ENCODE assay signal across 23 mouse cellular contexts in the genomic region with DNA sequence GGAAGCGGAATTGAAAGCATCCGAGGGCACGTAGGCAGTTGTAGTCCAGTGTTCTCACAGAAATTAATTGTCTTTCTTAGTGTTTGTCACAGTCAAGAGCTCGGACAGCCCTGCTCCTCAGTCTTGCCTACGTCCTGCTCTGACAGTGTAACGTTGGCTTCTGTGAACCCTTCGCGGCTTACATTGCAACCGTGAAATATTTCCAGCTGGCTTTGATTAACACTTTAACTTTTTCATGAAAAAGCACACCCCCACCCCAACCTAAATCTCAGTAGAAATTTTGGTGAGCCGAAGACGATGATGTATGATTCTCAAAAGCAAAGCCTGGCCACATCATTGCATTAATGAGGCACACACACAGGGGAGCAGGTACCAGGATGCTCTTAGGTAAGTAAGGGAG. TPM values are rescaled to one million over a fixed set of nuclear protein-coding genes. Genes with fewer than 3 reads are reported as not detected.
DNase-seq lines count a peak whose midpoint lies in the region; ATAC-seq and TF ChIP-seq lines count a peak whose summit lies in the region.
"Had no signal": no experiment of that assay in that cellular context is flagged by ENCODE, and none has a peak within 500 bp of the region (broad histone marks: within the 10 kb centered on the region; RNA-seq: fewer than 3 reads in every experiment).

No protein-coding gene starts in this region.

- intact Hi-C loops in heart, adult 2 months (cut with DNase I), result no loop called here

- no peak overlapping the region for H3K27ac ChIP-seq in heart, adult 2 months
- no peak overlapping the region for H3K27ac ChIP-seq in hindbrain, embryonic 16.5 days (ENCODE audit: low read depth, low read length)
- H3K27ac ChIP-seq: embryonic facial prominence, embryonic 12.5 days; embryonic facial prominence, embryonic 15.5 days; forebrain, embryonic 12.5 days; hindbrain, embryonic 12.5 days; hindbrain, embryonic 15.5 days; intestine, embryonic 15.5 days had no signal

- no peak for TF ChIP-seq POLR2A in heart, adult 2 months (IDR thresholded peaks at IDR 0.05; ENCODE audit: insufficient read depth, low read depth, low read length)
- no peak for TF ChIP-seq POLR2A in myocyte (IDR thresholded peaks at IDR 0.05; ENCODE audit: insufficient read length, low read depth)

- H3K9ac ChIP-seq in heart, adult 2 months (ENCODE audit: low read depth, low read length), result no peak overlapping the region
- H3K9ac ChIP-seq in hindbrain, embryonic 16.5 days (ENCODE audit: low read depth, low read length), result no peak overlapping the region
- H3K9ac ChIP-seq: embryonic facial prominence, embryonic 12.5 days; embryonic facial prominence, embryonic 15.5 days; forebrain, embryonic 12.5 days; hindbrain, embryonic 12.5 days; hindbrain, embryonic 15.5 days; intestine, embryonic 15.5 days had no signal

- DNase-seq in heart, adult 11 months, result peak; percentile 60
- DNase-seq in heart, adult 2 months, result no peak
- peak; percentile 79 for DNase-seq in 3T3-L1 (ENCODE audit: low read depth, low spot score)
- peak; percentile 76 for DNase-seq in NIH3T3 (ENCODE audit: low read depth)
- DNase-seq: adrenal gland, postnatal 10 days; adrenal gland, postnatal 36 days; cerebellum, adult 18-20 months; cerebellum, adult 9-10 months; cerebellum, postnatal 14 days; gastrocnemius, postnatal 25 days; kidney, adult 11 months had no signal

- H3K4me1 ChIP-seq in heart, adult 2 months (ENCODE audit: control insufficient read depth, insufficient read depth, low read length), result no peaks in the 10 kb centered on the region; the same call in none of the 2 replicates
- H3K4me1 ChIP-seq in hindbrain, embryonic 16.5 days (ENCODE audit: control insufficient read depth, insufficient read depth, low read depth, low read length), result no peaks in the 10 kb centered on the region
- H3K4me1 ChIP-seq: forebrain, embryonic 12.5 days; hindbrain, embryonic 12.5 days; hindbrain, embryonic 15.5 days; intestine, embryonic 15.5 days had no signal

- no peak for TF ChIP-seq CTCF in heart, adult 2 months (IDR thresholded peaks at IDR 0.05)

- no peaks in the 10 kb centered on the region for H3K27me3 ChIP-seq in heart, adult 2 months (ENCODE audit: control insufficient read depth, insufficient read depth, low read length)
- H3K27me3 ChIP-seq in myocyte (ENCODE audit: control insufficient read depth, insufficient read depth, insufficient read length), result no peaks in the 10 kb centered on the region
- H3K27me3 ChIP-seq in hindbrain, embryonic 16.5 days (replicated peaks; ENCODE audit: control insufficient read depth, insufficient read depth, low read length), result no peaks in the 10 kb centered on the region
- H3K27me3 ChIP-seq: embryonic facial prominence, embryonic 12.5 days; embryonic facial prominence, embryonic 15.5 days; forebrain, embryonic 12.5 days; hindbrain, embryonic 12.5 days; hindbrain, embryonic 15.5 days; intestine, embryonic 15.5 days; Patski had no signal

- H3K9me3 ChIP-seq in hindbrain, embryonic 16.5 days (ENCODE audit: control insufficient read depth, low read length), result no peaks in the 10 kb centered on the region
- H3K9me3 ChIP-seq: embryonic facial prominence, embryonic 12.5 days; embryonic facial prominence, embryonic 15.5 days; forebrain, embryonic 12.5 days; hindbrain, embryonic 12.5 days; hindbrain, embryonic 15.5 days; intestine, embryonic 15.5 days had no signal

- H3K4me3 ChIP-seq in heart, adult 2 months, result no peak overlapping the region
- no peak overlapping the region for H3K4me3 ChIP-seq in myocyte
- H3K4me3 ChIP-seq in hindbrain, embryonic 16.5 days (ENCODE audit: low read length), result no peak overlapping the region
- H3K4me3 ChIP-seq: embryonic facial prominence, embryonic 12.5 days; embryonic facial prominence, embryonic 15.5 days; erythroblast, embryonic 14.5 days; forebrain, embryonic 12.5 days; hindbrain, embryonic 12.5 days; hindbrain, embryonic 15.5 days; intestine, embryonic 15.5 days had no signal

- no peaks in the 10 kb centered on the region for H3K79me2 ChIP-seq in heart, adult 2 months (replicated peaks; ENCODE audit: control insufficient read depth, insufficient read depth, low read length)
- H3K79me2 ChIP-seq in myocyte (ENCODE audit: control insufficient read depth, insufficient read depth), result peaks cover 36% of the 10 kb centered on the region

- 88% methylated on average over 11 of the region's 11 CpGs for WGBS in heart, adult 2 months
- 89% methylated on average over 11 of the region's 11 CpGs for WGBS in hindbrain, embryonic 16.5 days

- no peak overlapping the region for H3ac ChIP-seq in myocyte (ENCODE audit: control insufficient read depth, insufficient read length)

- peak overlapping the region; percentile 57 for H3K4me2 ChIP-seq in myocyte (ENCODE audit: low read depth)
- no peak overlapping the region for H3K4me2 ChIP-seq in hindbrain, embryonic 16.5 days (ENCODE audit: low read length)
- H3K4me2 ChIP-seq: embryonic facial prominence, embryonic 12.5 days; embryonic facial prominence, embryonic 15.5 days; forebrain, embryonic 12.5 days; heart, embryonic 11.5 days; hindbrain, embryonic 12.5 days; hindbrain, embryonic 15.5 days; intestine, embryonic 15.5 days had no signal

- no peaks in the 10 kb centered on the region; the same call in 1 of the 2 replicates for H3K36me3 ChIP-seq in heart, adult 2 months (ENCODE audit: control insufficient read depth, insufficient read depth, low read length)
- H3K36me3 ChIP-seq in myocyte (ENCODE audit: control insufficient read depth, insufficient read depth), result peaks cover 61% of the 10 kb centered on the region
- no peaks in the 10 kb centered on the region; the same call in 1 of the 2 replicates for H3K36me3 ChIP-seq in hindbrain, embryonic 16.5 days (ENCODE audit: control insufficient read depth, insufficient read depth, low read length)
- H3K36me3 ChIP-seq: intestine, embryonic 15.5 days had no signal

- no peak for TF ChIP-seq EP300 in heart, adult 2 months (IDR thresholded peaks at IDR 0.05; ENCODE audit: insufficient read depth, low read depth, low read length)

- no peak for ATAC-seq in hindbrain, embryonic 16.5 days
- ATAC-seq: forebrain, embryonic 16.5 days; intestine, embryonic 15.5 days; Patski had no signal

TF ChIP-seq in myocyte, 11 proteins besides CTCF, POLR2A, EP300 and RAD21:
- TF ChIP-seq SRF (IDR thresholded peaks at IDR 0.05; ENCODE audit: control insufficient read depth, insufficient read length, low read depth) (no peak), E2F4 (IDR thresholded peaks at IDR 0.05; ENCODE audit: insufficient read depth) (no peak), TCF12 (IDR thresholded peaks at IDR 0.05; ENCODE audit: insufficient read depth, poor library complexity, severe bottlenecking) (no peak), USF1 (IDR thresholded peaks at IDR 0.05; ENCODE audit: low read depth) (no peak), POLR2AphosphoS2 (IDR thresholded peaks at IDR 0.05; ENCODE audit: insufficient read length, low read depth) (no peak), MAX (IDR thresholded peaks at IDR 0.05; ENCODE audit: low read depth) (no peak), CEBPB (IDR thresholded peaks at IDR 0.05; ENCODE audit: insufficient read depth, poor library complexity, severe bottlenecking) (no peak), MYOG (IDR thresholded peaks at IDR 0.05; ENCODE audit: control insufficient read depth in 1 of 3, insufficient read depth in 1 of 3, insufficient read length in 2 of 3, low read depth in 2 of 3) (no peak), REST (IDR thresholded peaks at IDR 0.05; ENCODE audit: insufficient read depth, insufficient read length) (no peak)
TF ChIP-seq in myocyte: peak in this region for 0.

RNA-seq across cellular contexts. Expression of gene Agbl3, which starts 31.7 kb away (rescaled TPM):
- 1 to 10 TPM; 2.5 to 3.7 TPM for total RNA-seq in heart, adult 2 months (2021)
- 2.6 and 3.4 TPM in 2 replicates for polyA plus RNA-seq in heart, adult 2 months (2012; rRNA removed)
- 3.6 TPM for polyA plus RNA-seq in myocyte (2012; fragmentation: generic; extraction: Trizol)
- 9.4 and 14.4 TPM in 2 replicates for polyA plus RNA-seq in hindbrain, embryonic 16.5 days (2015; fragmentation: Nextera tagmentation; extraction: Ambion mirVana)

Comparison
In these comparisons a context has a peak if more than half of its experiments do, and no peak if none do; other contexts are left out.
1. DNase-seq: peak in heart, adult 11 months (single experiment), 3T3-L1 (single experiment) and NIH3T3 (single experiment); none in heart, adult 2 months (0 of 2).